Mouse (Mus musculus) heart, embryonic 14.5 days (tissue): Measurements from ENCODE around the gene Cacna1a. TPM values are rescaled to one million over a fixed set of nuclear protein-coding genes. Genes with fewer than 3 reads are reported as not detected.

Experiments
- ATAC-seq: fragments of 200-750 bp; cut with Nextera tagmentation; 2 replicates; pipeline ENCODE4 v1.8.0; 2017; ENCODE audit warnings: low read depth, moderate TSS enrichment; ENCODE audit not compliant: insufficient number of reproducible peaks, insufficient read depth, low FRiP score
- H3K27ac ChIP-seq, 2 experiments: fragments of 200-500 bp in 1 of 2; fragments of 300-500 bp in 1 of 2; sonication (generic) in 1 of 2; replicated peaks in 1 of 2; 2 replicates each; pipeline ENCODE4 v1.5.1; 2012 to 2014; ENCODE audit warnings: low read depth in 2 of 2, low read length in 2 of 2, control low read depth in 1 of 2, mild to moderate bottlenecking in 1 of 2, mixed read lengths in 1 of 2; ENCODE audit not compliant: control insufficient read depth in 1 of 2, insufficient read depth in 1 of 2
- H3K27me3 ChIP-seq: fragments of 300-500 bp; sonication (generic); 2 replicates; pipeline ENCODE4 v1.6.1; 2014; ENCODE audit warnings: mild to moderate bottlenecking, low read length, control low read depth; ENCODE audit not compliant: control insufficient read depth, insufficient read depth
- H3K36me3 ChIP-seq: fragments of 300-500 bp; sonication (generic); 2 replicates; pipeline ENCODE4 v1.6.1; 2014; ENCODE audit warnings: mild to moderate bottlenecking, control low read depth, low read length, mixed read lengths; ENCODE audit not compliant: control insufficient read depth, insufficient read depth
- H3K4me1 ChIP-seq, 2 experiments: fragments of 200-500 bp in 1 of 2; fragments of 300-500 bp in 1 of 2; sonication (generic) in 1 of 2; 2 replicates each; pipeline ENCODE4 v1.6.1; 2012 to 2014; ENCODE audit warnings: low read length in 2 of 2, control low read depth in 1 of 2, mixed read lengths in 1 of 2; ENCODE audit not compliant: control insufficient read depth in 2 of 2, insufficient read depth in 2 of 2
- H3K4me2 ChIP-seq: fragments of 300-500 bp; sonication (generic); 2 replicates; pipeline ENCODE4 v1.6.1; 2014; ENCODE audit warnings: mild to moderate bottlenecking, low read length
- H3K4me3 ChIP-seq, 2 experiments: fragments of 200-500 bp in 1 of 2; fragments of 300-500 bp in 1 of 2; sonication (generic) in 1 of 2; 2 replicates each; pipeline ENCODE4 v1.5.1; 2012 to 2014; ENCODE audit warnings: low read length in 2 of 2, mild to moderate bottlenecking in 2 of 2, control low read depth in 1 of 2, low read depth in 1 of 2, moderate library complexity in 1 of 2; ENCODE audit not compliant: control insufficient read depth in 1 of 2, insufficient read depth in 1 of 2
- H3K9ac ChIP-seq: fragments of 300-500 bp; sonication (generic); 2 replicates; pipeline ENCODE4 v1.6.1; 2014; ENCODE audit warnings: mild to moderate bottlenecking, low read length
- H3K9me3 ChIP-seq: fragments of 300-500 bp; sonication (generic); 2 replicates; pipeline ENCODE4 v1.6.1; 2016; ENCODE audit warnings: low read length, control low read depth; ENCODE audit not compliant: control insufficient read depth
- WGBS: fragments of 180-500 bp; shearing (Covaris S2); extraction: QIAGEN DNeasy Blood & Tissue Kit; methylation state at CpG from one replicate; pipeline ENCODE4 v1.1.7; 2014; 5-methylcytosine and 5-hydroxymethylcytosine counted together
- polyA plus RNA-seq: library from polyadenylated mRNA; unstranded; fragments of >200 nt; fragmentation: Nextera tagmentation; extraction: Ambion mirVana; gene quantifications from 2 replicates; pipeline ENCODE4 v1.2.1, GENCODE M21; 2014

The Cacna1a gene
- polyA plus RNA-seq, 1 experiment from 2014 or later, result 8.4 TPM

DNA sequence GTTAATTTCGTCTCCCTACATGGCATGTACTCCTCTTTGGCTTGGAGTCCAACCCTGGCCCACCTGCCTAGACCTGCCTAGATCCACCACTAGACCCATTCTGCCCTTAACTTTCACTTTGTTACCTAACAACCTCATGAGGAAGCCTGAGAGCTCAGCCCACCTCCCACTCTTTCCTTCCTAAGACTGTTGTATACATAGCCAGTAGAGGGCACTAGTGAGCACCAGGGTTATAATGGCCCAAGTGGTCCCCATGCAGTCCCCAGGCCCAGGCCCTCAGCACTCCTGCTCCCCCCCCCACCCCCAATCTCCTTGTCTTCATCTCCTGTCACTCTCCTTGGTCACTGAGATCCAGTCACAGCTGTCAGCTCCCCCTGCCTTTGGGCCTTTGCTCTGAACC lies 86.2 kb downstream of the Cacna1a start:
- WGBS, result 76% methylated on average over 1 of the region's 1 CpGs
- H3K4me1 ChIP-seq, result no peaks in the 10 kb centered on the region
- ATAC-seq, result no peak
- no peaks in the 10 kb centered on the region for H3K9me3 ChIP-seq
- H3K27me3 ChIP-seq, result no peaks in the 10 kb centered on the region
- no peak overlapping the region for H3K4me2 ChIP-seq
- H3K36me3 ChIP-seq, result no peaks in the 10 kb centered on the region
- H3K4me3 ChIP-seq, result no peak overlapping the region
- no peak overlapping the region for H3K9ac ChIP-seq
- H3K27ac ChIP-seq, result no peak overlapping the region

DNA sequence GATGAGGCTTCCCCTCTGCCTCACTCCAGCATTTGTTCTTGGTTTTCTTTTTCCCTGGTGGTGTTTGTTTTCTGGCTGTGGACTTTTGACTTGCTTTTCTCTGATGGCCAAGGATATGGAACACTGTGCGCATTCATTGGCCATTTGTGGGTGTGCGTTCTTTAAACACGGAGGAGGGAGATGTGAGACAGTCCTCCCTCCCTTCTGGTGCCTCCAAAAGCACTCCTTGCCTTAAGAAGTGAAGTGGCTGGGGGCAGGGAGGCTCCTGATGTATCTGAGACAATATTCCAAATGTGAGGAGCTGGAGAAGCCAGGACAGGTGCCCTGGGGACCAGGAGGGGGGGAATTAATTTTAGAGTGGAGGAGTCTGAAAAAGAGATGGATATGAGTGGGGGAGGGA lies 89.1 kb downstream of the Cacna1a start:
- no peaks in the 10 kb centered on the region for H3K27me3 ChIP-seq
- H3K36me3 ChIP-seq, result no peaks in the 10 kb centered on the region
- H3K27ac ChIP-seq, result no peak overlapping the region
- H3K9me3 ChIP-seq, result no peaks in the 10 kb centered on the region
- no peaks in the 10 kb centered on the region for H3K4me1 ChIP-seq
- H3K4me2 ChIP-seq, result no peak overlapping the region
- ATAC-seq, result no peak
- 86% methylated on average over 3 of the region's 3 CpGs for WGBS
- H3K9ac ChIP-seq, result no peak overlapping the region
- no peak overlapping the region for H3K4me3 ChIP-seq

DNA sequence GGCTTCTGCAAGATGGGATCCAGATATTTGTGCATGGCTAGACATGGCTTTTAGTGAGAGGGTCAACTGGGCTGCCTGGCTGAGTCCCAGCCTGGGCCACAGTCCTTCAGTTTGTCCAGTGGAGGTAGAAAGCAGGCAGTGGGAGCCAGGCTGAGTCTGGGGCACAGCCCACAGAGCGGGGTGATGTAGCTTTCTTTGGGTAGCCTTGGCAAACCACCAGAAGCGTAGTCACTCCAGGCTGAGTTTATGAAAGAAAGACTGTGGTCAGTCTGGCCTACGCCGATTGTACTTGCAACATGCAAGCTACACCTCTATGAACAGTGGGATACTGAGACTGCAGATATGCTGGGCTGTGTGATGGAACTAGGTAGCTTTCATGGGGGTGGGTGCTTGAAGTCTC lies 94.8 kb downstream of the Cacna1a start:
- WGBS, result 84% methylated on average over 4 of the region's 4 CpGs
- H3K4me2 ChIP-seq, result no peak overlapping the region
- H3K9me3 ChIP-seq, result no peaks in the 10 kb centered on the region
- H3K27ac ChIP-seq, result no peak overlapping the region
- no peak overlapping the region for H3K4me3 ChIP-seq
- no peaks in the 10 kb centered on the region for H3K27me3 ChIP-seq
- no peaks in the 10 kb centered on the region for H3K36me3 ChIP-seq
- no peak overlapping the region for H3K9ac ChIP-seq
- ATAC-seq, result no peak
- no peaks in the 10 kb centered on the region for H3K4me1 ChIP-seq

DNA sequence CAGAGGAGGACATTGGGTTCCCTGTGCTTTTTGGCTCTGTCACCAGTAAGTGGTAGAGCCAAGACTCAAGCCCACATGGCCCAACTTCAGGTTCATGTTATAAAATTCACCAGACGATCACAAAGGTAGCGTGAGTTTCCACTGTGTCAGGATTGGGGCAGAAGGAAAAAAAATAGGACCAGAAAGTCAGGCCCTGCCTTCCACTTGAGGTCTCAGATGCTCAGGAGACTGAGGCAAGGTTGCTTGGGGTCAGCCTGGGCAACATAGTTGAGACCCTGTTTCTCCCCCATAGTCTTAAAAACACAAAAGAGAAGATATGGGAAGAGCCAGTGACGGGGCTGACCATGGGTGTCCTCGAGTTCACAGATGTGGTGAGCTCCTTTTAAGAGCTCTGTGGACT lies 97.1 kb downstream of the Cacna1a start:
- no peak for ATAC-seq
- no peak overlapping the region for H3K4me3 ChIP-seq
- H3K4me1 ChIP-seq, result no peaks in the 10 kb centered on the region
- H3K36me3 ChIP-seq, result no peaks in the 10 kb centered on the region
- H3K9ac ChIP-seq, result no peak overlapping the region
- H3K4me2 ChIP-seq, result no peak overlapping the region
- no peaks in the 10 kb centered on the region for H3K9me3 ChIP-seq
- H3K27me3 ChIP-seq, result no peaks in the 10 kb centered on the region
- 76% methylated on average over 4 of the region's 4 CpGs for WGBS
- no peak overlapping the region for H3K27ac ChIP-seq

DNA sequence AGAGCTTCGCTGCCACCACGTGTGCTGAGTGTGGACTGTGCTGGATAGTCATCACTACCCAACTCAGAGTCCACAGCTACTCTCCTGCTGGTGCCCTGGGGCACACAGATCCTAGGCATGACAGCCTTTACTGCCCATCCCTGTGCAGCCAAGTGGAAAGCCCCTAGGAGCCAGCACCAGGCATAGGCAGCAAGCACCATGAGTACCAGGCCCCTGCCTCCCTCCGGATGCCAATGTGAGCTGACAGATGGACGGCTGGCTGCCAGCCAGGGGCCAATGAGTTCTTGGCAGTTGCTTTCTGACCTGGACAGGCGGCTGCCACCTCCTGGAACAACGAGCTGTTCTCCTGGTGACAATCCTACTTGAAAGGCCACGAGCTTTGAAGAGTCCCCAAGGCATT lies 97.6 kb downstream of the Cacna1a start:
- Histone ChIP-seq H3K27ac (no peak overlapping the region), H3K4me1 (no peaks in the 10 kb centered on the region), H3K9ac (no peak overlapping the region), H3K4me2 (no peak overlapping the region), H3K9me3 (no peaks in the 10 kb centered on the region), H3K4me3 (no peak overlapping the region), H3K27me3 (no peaks in the 10 kb centered on the region), H3K36me3 (no peaks in the 10 kb centered on the region)
- WGBS, result 46% methylated on average over 7 of the region's 7 CpGs
- ATAC-seq, result no peak

DNA sequence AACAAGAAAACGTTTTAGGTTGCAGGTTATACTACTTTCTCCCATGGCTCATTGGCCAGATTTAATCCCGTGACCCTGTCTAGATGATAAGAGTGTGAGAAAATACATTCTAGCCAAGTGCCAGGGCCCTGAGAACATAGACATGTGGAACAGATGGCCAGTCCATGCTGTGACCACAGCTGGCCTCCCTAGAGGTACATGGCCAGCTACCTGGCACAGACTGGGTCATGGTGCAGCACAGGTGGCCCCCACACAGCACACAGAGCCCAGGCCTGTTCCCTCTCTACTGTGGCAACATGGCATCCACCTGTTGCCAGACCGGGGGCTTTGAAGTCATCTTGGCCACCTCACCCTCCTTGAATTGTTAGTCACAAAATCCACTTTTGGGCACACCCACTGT lies 101.0 kb downstream of the Cacna1a start:
- Histone ChIP-seq H3K27me3 (no peaks in the 10 kb centered on the region), H3K36me3 (no peaks in the 10 kb centered on the region), H3K9me3 (no peaks in the 10 kb centered on the region), H3K4me3 (no peak overlapping the region), H3K4me2 (no peak overlapping the region), H3K9ac (no peak overlapping the region), H3K4me1 (no peaks in the 10 kb centered on the region), H3K27ac (no peak overlapping the region)
- WGBS, result 72% methylated on average over 3 of the region's 3 CpGs
- ATAC-seq, result no peak

DNA sequence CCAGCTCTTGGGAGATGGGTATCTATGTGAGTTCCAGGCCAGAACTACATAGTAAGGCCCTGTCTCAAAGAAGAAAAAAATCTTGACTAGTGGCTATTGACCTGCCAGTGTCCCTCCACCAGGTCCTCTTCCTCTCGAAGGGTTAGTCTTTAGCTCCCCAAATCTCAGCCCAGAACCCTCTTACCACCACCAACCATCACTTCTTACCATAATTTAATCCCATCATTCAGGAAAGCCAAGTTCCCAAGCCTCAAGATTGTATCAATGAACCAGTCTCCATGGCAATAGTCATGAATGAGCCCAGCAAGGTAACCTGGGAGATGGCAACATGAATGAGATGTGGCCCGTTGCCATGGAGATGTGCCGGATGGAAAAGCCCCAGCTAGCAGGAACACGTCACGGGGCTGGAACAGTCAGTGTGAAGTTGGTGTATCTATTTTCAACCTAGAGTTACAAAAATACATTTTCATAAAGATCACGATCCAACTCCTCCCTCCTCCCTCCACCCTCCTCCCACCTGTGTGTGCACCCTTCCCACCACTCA lies 106.4 kb downstream of the Cacna1a start:
- Histone ChIP-seq H3K27ac (no peak overlapping the region), H3K4me3 (no peak overlapping the region), H3K27me3 (no peaks in the 10 kb centered on the region), H3K36me3 (no peaks in the 10 kb centered on the region), H3K4me1 (no peaks in the 10 kb centered on the region), H3K4me2 (no peak overlapping the region), H3K9ac (no peak overlapping the region), H3K9me3 (no peaks in the 10 kb centered on the region)
- ATAC-seq, result no peak
- 83% methylated on average over 6 of the region's 6 CpGs for WGBS

DNA sequence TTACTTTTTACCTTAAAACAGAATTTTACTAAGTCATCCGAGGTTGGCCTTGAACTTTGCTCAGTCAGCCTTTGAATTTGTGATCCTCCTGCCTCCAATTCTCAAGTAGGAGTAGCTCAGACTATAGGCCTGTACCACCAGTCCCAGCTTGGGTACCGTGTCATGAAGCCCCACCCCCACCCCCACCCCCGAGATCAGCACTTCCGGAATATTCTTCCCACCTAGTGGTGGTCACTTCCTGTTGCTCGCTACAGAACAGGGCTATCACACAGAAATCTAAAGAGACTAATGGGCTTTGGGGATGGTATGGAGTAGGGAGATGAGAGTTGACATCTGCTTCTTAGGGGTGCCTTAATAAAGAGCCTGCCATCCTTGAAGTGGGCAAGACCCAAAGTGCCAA lies 112.9 kb downstream of the Cacna1a start:
- no peaks in the 10 kb centered on the region for H3K9me3 ChIP-seq
- no peak for ATAC-seq
- H3K4me3 ChIP-seq, result no peak overlapping the region
- H3K9ac ChIP-seq, result no peak overlapping the region
- H3K27me3 ChIP-seq, result no peaks in the 10 kb centered on the region
- no peak overlapping the region for H3K4me2 ChIP-seq
- H3K4me1 ChIP-seq, result peaks cover 2 to 4% of the 10 kb centered on the region in 2 experiments; a peak in 2 of 4 replicates
- WGBS, result 65% methylated on average over 5 of the region's 5 CpGs
- H3K27ac ChIP-seq, result no peak overlapping the region
- no peaks in the 10 kb centered on the region for H3K36me3 ChIP-seq
